Mouse (Mus musculus) myocyte (in vitro differentiated cells): ENCODE data around the gene Tmcc3. TPM values are rescaled to one million over a fixed set of nuclear protein-coding genes. Genes with fewer than 3 reads are reported as not detected.

ENCODE experiments used
- H3K27me3 ChIP-seq: one replicate; pipeline ENCODE4 v1.6.1; 2011; ENCODE audit not compliant: control insufficient read depth, insufficient read depth, insufficient read length
- H3K36me3 ChIP-seq: one replicate; pipeline ENCODE4 v1.6.1; 2011; ENCODE audit not compliant: control insufficient read depth, insufficient read depth
- H3K4me2 ChIP-seq: one replicate; pipeline ENCODE4 v1.6.1; 2011; ENCODE audit warnings: low read depth, control low read depth
- H3K4me3 ChIP-seq: one replicate; pipeline ENCODE4 v1.5.1; 2011; ENCODE audit warnings: mild to moderate bottlenecking, control low read depth, moderate library complexity
- H3K79me2 ChIP-seq: one replicate; pipeline ENCODE4 v1.6.1; 2011; ENCODE audit not compliant: control insufficient read depth, insufficient read depth
- H3ac ChIP-seq: one replicate; pipeline ENCODE4 v1.6.1; 2011; ENCODE audit not compliant: control insufficient read depth, insufficient read length
- CEBPB ChIP-seq: IDR thresholded peaks from 2 replicates; pipeline ENCODE4 v1.6.1; 2011; ENCODE audit warnings: mild to moderate bottlenecking, moderate library complexity; ENCODE audit not compliant: poor library complexity, insufficient read depth, severe bottlenecking
- E2F4 ChIP-seq: IDR thresholded peaks from one replicate; pipeline ENCODE4 v1.6.1; 2011; ENCODE audit warnings: mild to moderate bottlenecking, control low read depth, moderate library complexity; ENCODE audit not compliant: insufficient read depth
- MAX ChIP-seq: IDR thresholded peaks from one replicate; pipeline ENCODE4 v1.6.1; 2011; ENCODE audit warnings: low read depth, mild to moderate bottlenecking, control low read depth
- MYOD1 ChIP-seq, 3 experiments: IDR thresholded peaks; one replicate each; pipeline ENCODE4 v1.6.1; 2011; ENCODE audit warnings: control low read depth in 2 of 3, low read depth in 2 of 3, mild to moderate bottlenecking in 2 of 3, moderate library complexity in 1 of 3; ENCODE audit not compliant: insufficient read length in 2 of 3, control insufficient read depth in 1 of 3
- MYOG ChIP-seq, 3 experiments: IDR thresholded peaks; one replicate each; pipeline ENCODE4 v1.6.1; 2011; ENCODE audit warnings: control low read depth in 2 of 3, low read depth in 2 of 3, mild to moderate bottlenecking in 2 of 3; ENCODE audit not compliant: insufficient read length in 2 of 3, control insufficient read depth in 1 of 3, insufficient read depth in 1 of 3
- POLR2A ChIP-seq: IDR thresholded peaks from one replicate; pipeline ENCODE4 v1.6.1; 2011; ENCODE audit warnings: low read depth, mild to moderate bottlenecking, control low read depth, moderate library complexity; ENCODE audit not compliant: insufficient read length
- POLR2AphosphoS2 ChIP-seq: IDR thresholded peaks from one replicate; pipeline ENCODE4 v1.6.1; 2011; ENCODE audit warnings: low read depth, control low read depth; ENCODE audit not compliant: insufficient read length
- REST ChIP-seq: IDR thresholded peaks from one replicate; pipeline ENCODE4 v1.6.1; 2011; ENCODE audit warnings: mild to moderate bottlenecking, control low read depth, moderate library complexity; ENCODE audit not compliant: insufficient read depth, insufficient read length
- SRF ChIP-seq: IDR thresholded peaks from one replicate; pipeline ENCODE4 v1.6.1; 2011; ENCODE audit warnings: low read depth; ENCODE audit not compliant: control insufficient read depth, insufficient read length
- TCF12 ChIP-seq: IDR thresholded peaks from one replicate; pipeline ENCODE4 v1.6.1; 2011; ENCODE audit warnings: mild to moderate bottlenecking, control low read depth; ENCODE audit not compliant: poor library complexity, insufficient read depth, severe bottlenecking
- TCF3 ChIP-seq: IDR thresholded peaks from one replicate; pipeline ENCODE4 v1.6.1; 2011; ENCODE audit warnings: low read depth, control low read depth; ENCODE audit not compliant: insufficient read length
- USF1 ChIP-seq: IDR thresholded peaks from one replicate; pipeline ENCODE4 v1.6.1; 2011; ENCODE audit warnings: low read depth, mild to moderate bottlenecking, control low read depth, moderate library complexity
- polyA plus RNA-seq: library from polyadenylated mRNA; unstranded; fragments of >200 nt; fragmentation: generic; extraction: Trizol; gene quantifications from one replicate; pipeline ENCODE4 v1.2.1, GENCODE M21; 2012; ENCODE audit warnings: missing spikeins

Tmcc3 gene
- polyA plus RNA-seq, 1 experiment: 16.6 TPM

- TF ChIP-seq E2F4 (no peak), POLR2A (no peak), REST (no peak), MYOG (IDR thresholded peaks at IDR 0.05; ENCODE audit: control insufficient read depth in 1 of 3, insufficient read depth in 1 of 3, insufficient read length in 2 of 3, low read depth in 2 of 3) (no peak), MAX (no peak), SRF (no peak), CEBPB (no peak), USF1 (no peak), MYOD1 (IDR thresholded peaks at IDR 0.05; ENCODE audit: control insufficient read depth in 1 of 3, insufficient read length in 2 of 3, low read depth in 2 of 3) (no peak), TCF3 (no peak), TCF12 (no peak), POLR2AphosphoS2 (no peak)
- Histone ChIP-seq H3K27me3 (no peaks in the 10 kb centered on the region), H3K36me3 (peaks cover 16% of the 10 kb centered on the region), H3K4me3 (no peak overlapping the region), H3ac (no peak overlapping the region), H3K79me2 (peaks cover 20% of the 10 kb centered on the region), H3K4me2 (no peak overlapping the region)
Observed at GRCm38 (mm10) chr10:94540241-94540640, 228.5 kb downstream of the Tmcc3 start.

- Histone ChIP-seq H3K27me3 (no peaks in the 10 kb centered on the region), H3K4me3 (no peak overlapping the region), H3K4me2 (peak overlapping the region; percentile 9), H3K79me2 (peaks cover 23% of the 10 kb centered on the region), H3ac (no peak overlapping the region), H3K36me3 (no peaks in the 10 kb centered on the region)
- TF ChIP-seq E2F4 (no peak), SRF (peak; percentile 71), MYOD1 (IDR thresholded peaks at IDR 0.05; ENCODE audit: control insufficient read depth in 1 of 3, insufficient read length in 2 of 3, low read depth in 2 of 3) (peak in 2 of 3 experiments; percentile 24 to 38), MYOG (IDR thresholded peaks at IDR 0.05; ENCODE audit: control insufficient read depth in 1 of 3, insufficient read depth in 1 of 3, insufficient read length in 2 of 3, low read depth in 2 of 3) (peak; percentile 41 to 73 (median 43))
Observed at GRCm38 (mm10) chr10:94543956-94544355, 232.2 kb downstream of the Tmcc3 start.

GRCm38 (mm10) chr10:94544803-94545202 is 233.1 kb downstream of the Tmcc3 start:
- TF ChIP-seq MYOD1 (IDR thresholded peaks at IDR 0.05; ENCODE audit: control insufficient read depth in 1 of 3, insufficient read length in 2 of 3, low read depth in 2 of 3) (no peak), POLR2A (no peak)
- H3K4me3 ChIP-seq: peak overlapping the region; percentile 29
- H3K79me2 ChIP-seq: peaks cover 16% of the 10 kb centered on the region
- H3ac ChIP-seq: no peak overlapping the region
- peak overlapping the region; percentile 95 for H3K4me2 ChIP-seq
- H3K27me3 ChIP-seq: no peaks in the 10 kb centered on the region
- no peaks in the 10 kb centered on the region for H3K36me3 ChIP-seq

GRCm38 (mm10) chr10:94545259-94546019 is 233.7 kb downstream of the Tmcc3 start:
- no peaks in the 10 kb centered on the region for H3K36me3 ChIP-seq
- peak overlapping the region; percentile 29 for H3K4me3 ChIP-seq
- TF ChIP-seq TCF3: no peak
- no peak for TF ChIP-seq SRF
- TF ChIP-seq POLR2A: no peak
- TF ChIP-seq CEBPB: 0 out of 2 replicates have a peak, but pooled peaks have one; percentile 5
- peak in 2 of 3 experiments; percentile 29 to 64 for TF ChIP-seq MYOD1 (IDR thresholded peaks at IDR 0.05; ENCODE audit: control insufficient read depth in 1 of 3, insufficient read length in 2 of 3, low read depth in 2 of 3)
- TF ChIP-seq MYOG (IDR thresholded peaks at IDR 0.05; ENCODE audit: control insufficient read depth in 1 of 3, insufficient read depth in 1 of 3, insufficient read length in 2 of 3, low read depth in 2 of 3): peak in 1 of 3 experiments; percentile 37
- TF ChIP-seq MAX: peak; percentile 16
- peaks cover 13% of the 10 kb centered on the region for H3K79me2 ChIP-seq
- H3K27me3 ChIP-seq: no peaks in the 10 kb centered on the region
- peak overlapping the region; percentile 95 for H3K4me2 ChIP-seq
- no peak overlapping the region for H3ac ChIP-seq

GRCm38 (mm10) chr10:94546617-94547016 is 234.9 kb downstream of the Tmcc3 start:
- Histone ChIP-seq H3ac (no peak overlapping the region), H3K4me3 (peak overlapping the region; percentile 29), H3K36me3 (no peaks in the 10 kb centered on the region), H3K4me2 (peak overlapping the region; percentile 95), H3K27me3 (no peaks in the 10 kb centered on the region), H3K79me2 (peaks cover 13% of the 10 kb centered on the region)
- TF ChIP-seq MYOG (IDR thresholded peaks at IDR 0.05; ENCODE audit: control insufficient read depth in 1 of 3, insufficient read depth in 1 of 3, insufficient read length in 2 of 3, low read depth in 2 of 3): no peak
- TF ChIP-seq USF1: no peak
- no peak for TF ChIP-seq CEBPB
- no peak for TF ChIP-seq MAX
- TF ChIP-seq MYOD1 (IDR thresholded peaks at IDR 0.05; ENCODE audit: control insufficient read depth in 1 of 3, insufficient read length in 2 of 3, low read depth in 2 of 3): no peak
- TF ChIP-seq POLR2A: no peak
- no peak for TF ChIP-seq E2F4
- no peak for TF ChIP-seq TCF12
- no peak for TF ChIP-seq REST
- TF ChIP-seq POLR2AphosphoS2: no peak
- no peak for TF ChIP-seq TCF3
- no peak for TF ChIP-seq SRF
